Mouse (Mus musculus) R1 (cell line): ENCODE measurements around the gene Serpine3.
"Not testable (repeated sequence)": the region's sequence is repeated elsewhere in the genome, so short reads cannot be mapped to it uniquely, and the experiment has no call there.

Experiments
- DNase-seq: peaks from one replicate; pipeline ENCODE4 v3.0.0-alpha.2; 2018; ENCODE audit warnings: low read depth, low spot score

The Serpine3 gene

DNA sequence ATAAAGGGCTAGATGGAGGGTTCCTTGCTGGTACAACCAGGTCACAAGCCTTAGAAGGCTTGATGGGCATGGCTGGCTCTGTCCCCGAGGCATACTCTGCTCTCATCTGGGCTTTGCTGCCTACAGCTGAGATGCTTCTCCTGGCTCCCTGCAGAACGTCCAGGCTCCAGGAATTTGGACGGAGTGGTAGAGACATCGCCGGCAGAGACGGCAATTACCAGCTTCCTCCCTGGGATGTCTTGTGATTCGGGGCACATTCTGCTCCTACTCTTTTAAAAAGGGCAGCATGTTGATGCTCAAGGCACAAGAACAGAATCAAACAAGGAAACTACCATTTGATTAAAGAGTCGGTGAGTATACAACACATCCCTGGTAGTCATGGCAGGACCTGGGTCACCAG, at the start of gene Serpine3:
Gene Serpine3, plus strand, starts transcription at position 301 of the 400 bp plus-strand sequence.
- no peak for DNase-seq

DNA sequence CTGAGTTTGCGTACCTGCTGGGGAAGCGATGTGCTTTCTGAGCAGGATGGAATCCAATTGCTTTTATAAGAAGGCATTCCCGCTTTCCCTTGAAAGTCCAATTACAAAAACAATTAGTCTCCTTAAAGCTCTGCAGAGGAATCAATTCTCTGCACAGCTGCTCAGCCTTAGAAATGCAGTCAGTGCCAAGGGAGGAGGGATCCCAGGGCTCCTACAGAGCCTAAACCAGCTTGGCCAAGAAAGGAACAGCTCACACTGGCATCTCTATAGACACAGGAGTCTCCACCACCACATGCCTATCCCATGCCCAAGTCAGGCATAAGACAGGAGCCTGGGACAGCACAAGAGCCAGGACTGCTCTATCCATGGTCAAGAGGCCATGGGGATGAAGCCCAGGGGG, 41.1 kb upstream of the Serpine3 start:
- no peak for DNase-seq

DNA sequence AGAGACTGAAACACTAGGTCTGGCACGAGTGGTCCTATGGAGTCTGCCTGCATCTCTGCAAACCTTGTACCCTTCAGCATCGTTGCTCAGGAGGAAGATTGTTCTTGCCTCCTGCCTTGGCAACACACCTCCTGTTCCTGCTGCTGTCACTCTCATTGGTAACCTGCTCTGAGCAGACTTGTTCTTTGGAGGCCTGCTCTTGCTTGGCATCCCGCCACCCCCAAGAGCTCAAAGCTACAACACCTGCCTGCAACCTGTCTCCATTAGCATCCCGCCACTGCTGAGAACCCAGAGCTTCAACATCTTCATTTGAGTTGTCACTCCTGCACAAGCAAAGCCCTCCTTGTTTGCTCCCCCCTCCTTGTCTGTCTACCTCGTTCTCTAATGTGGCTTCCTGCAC, 35.5 kb upstream of the Serpine3 start:
- DNase-seq = no peak

DNA sequence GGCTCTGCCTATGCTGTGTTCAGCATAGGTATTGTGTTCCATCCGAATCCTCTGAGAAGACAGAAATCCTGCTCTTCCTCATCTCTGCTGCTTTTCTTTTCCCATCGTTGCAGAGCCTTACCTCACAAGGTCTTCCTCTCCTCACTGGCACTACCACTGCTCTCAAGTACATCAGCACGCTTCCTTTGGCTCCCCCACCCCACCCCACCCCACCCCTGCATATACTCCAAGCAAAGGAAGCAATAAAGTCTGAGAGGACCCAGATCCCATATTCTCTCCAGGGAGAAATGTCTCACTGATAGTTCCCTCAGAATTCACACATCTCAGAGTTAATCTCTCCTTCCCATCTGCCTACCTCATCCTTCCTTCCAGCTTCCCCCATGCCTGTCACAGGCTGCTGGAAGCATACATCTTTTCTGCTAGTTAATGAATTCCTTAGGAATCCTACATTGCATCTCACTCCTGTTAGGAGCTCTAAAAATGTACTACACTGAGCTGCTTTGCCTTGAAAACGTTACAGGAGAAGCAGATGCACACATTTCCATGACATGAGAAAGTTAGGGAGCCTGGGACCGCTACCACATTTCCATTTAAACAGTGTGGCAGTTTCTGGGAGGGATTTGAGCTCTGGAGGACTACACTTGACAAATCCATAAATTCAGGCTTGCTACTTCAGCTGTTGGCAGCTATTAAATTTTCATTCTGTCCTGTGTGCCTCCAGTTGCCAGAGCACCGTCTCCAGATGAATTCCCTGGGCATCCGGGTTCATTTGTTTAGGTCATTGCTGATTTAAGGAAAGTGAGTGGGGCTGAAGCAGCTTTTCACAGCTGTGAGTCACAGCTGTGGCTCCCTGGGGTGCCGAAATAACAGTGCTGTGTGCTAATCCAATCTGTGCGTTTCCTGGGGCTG, 25.8 kb upstream of the Serpine3 start:
- peak; percentile 11 for DNase-seq

DNA sequence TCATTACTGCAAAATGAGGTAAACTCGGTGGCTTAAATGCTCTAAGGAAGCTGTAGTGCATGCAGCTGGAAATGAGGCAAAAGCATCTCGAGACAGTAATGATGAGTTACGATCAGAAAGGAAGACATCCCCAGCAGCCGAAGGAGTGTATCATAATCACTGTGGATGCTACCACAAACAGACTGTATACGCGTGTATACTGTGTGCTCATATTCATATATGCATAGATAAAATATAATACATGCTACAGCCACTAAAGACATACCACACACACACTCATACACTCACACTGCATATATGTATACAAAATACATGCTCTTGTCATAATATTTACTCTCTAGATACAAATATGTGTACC, 25.1 kb upstream of the Serpine3 start:
- no peak for DNase-seq

DNA sequence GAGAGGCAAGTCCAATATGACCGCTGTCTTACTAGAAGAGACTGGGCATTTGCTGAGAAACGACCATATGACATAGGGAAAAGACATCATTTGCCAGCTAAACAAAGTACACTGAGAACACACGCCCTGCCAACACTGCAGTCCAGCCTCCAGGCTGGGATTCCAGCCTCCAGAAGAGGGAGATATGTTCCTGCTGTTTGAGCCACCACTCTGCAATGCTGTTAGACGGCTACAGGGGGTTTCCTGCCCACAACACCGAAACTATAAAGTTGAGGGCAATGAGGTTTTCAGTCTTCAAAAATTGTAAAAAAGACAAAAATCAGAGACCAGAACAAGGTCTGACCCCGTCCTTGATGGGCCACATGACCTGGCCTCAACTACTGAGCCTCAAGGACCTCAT, 24.4 kb upstream of the Serpine3 start:
- DNase-seq = no peak

DNA sequence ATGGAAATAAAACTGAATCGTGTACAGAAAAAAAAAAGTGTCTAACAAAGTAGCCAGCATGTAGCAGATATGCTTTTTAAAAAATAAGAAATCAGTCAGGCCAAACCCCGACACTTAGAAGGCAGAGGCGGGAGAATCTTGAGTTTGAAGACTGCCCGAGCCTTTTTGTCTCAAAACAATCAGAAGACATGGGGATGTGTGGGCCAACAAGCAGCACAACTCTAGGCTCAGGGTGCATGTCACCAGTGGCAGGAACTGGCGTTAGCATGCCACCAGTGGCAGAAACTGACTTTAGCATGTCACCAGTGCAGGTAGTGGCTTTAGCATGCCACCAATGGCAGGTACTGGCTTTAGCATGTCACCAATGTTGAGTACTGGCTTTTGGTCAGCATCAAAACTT, 23.9 kb upstream of the Serpine3 start:
- no peak for DNase-seq

DNA sequence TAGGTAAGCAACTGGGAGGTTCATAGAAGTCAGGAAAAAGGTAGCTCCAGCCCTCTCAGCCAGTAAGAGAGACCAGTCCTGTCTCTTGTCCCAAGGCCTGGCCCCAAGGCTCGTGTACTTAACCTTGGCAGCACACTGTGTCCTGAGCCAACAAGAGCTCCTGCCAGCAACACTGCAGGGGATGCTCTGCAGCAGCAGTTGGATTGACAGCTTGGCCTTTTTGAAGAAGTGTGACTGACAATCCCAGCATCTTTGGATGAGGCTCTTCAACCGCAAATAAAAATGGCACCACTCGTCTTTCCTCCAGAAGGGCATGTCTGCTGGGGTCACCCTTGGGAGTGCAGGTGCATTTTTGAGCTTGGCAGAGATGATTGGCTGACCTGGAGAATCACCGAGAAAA, 23.1 kb upstream of the Serpine3 start:
- DNase-seq = no peak

DNA sequence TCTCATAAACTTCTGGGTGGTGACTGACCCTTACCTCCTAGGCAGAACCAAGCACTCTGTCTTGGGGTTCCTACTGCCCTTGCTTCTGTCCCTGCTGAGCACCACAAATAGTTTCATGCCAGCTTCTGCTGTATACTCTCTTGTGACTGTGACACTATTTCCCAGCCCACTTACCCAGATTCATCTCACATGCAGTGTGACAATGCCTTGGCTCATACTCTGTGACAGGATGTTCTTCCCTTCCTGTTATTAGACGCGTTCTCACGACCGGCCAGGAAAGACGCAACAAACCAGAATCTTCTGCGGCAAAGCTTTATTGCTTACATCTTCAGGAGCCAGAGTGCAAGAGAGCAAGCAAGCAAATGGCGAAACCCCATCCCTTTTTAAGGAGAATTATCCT, 21.1 kb upstream of the Serpine3 start:
- not testable (repeated sequence) for DNase-seq

DNA sequence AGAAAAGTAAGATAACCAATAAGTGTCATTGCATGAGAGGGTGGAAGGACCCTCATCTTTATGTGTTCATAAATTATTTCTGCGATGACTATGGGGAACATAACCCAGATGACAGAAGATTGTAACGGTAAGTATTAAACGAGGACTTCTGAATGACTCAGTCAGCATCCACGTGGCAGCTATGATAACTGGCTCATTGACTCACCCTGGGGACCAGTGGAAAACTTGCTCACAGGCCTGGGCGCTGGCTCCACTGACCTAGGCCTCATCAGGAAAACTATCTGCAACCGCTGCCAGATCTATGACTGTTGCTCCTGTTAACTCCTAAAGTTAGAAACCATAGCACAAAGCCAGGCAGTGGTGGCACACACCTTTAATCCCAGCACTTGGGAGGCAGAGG, 15.1 kb upstream of the Serpine3 start:
- DNase-seq = no peak

DNA sequence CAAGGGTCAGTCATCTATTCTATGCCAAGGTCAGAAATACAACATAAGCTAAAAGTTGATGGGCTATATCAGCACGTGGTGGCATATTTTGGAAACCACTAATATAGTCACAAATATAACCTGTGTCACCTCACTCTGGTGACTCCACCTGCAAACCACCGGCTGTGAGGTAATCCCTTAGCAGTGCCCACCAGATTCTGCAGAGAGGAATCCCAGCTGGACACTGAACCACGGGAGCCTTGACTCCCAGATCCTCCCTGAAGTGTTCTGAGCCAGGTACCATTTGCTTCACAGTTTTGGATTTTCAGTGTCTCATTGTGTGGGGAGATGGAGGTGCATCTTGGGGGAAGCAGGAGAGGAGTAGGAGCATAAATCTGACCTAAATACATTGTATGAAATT, 13.1 kb upstream of the Serpine3 start:
- no peak for DNase-seq

DNA sequence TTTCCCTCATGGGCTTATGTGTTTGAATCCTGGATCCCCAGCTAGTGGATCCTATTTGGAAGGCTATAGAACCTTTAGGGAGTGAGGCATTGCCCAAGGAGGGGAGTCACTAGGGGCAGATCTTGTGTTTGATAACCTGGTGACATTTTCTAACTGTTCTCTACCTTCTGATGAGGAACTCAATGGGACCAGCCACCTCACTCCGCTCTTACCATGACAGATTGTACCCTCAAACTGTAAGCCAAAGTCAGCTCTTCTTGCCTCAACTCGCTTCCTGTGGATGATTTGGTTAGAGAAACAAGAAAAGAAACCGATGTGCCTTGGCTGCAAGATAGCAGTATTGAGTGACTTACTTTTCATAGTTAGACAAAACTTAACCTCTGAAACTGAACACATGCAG, 11.7 kb upstream of the Serpine3 start:
- no peak for DNase-seq

DNA sequence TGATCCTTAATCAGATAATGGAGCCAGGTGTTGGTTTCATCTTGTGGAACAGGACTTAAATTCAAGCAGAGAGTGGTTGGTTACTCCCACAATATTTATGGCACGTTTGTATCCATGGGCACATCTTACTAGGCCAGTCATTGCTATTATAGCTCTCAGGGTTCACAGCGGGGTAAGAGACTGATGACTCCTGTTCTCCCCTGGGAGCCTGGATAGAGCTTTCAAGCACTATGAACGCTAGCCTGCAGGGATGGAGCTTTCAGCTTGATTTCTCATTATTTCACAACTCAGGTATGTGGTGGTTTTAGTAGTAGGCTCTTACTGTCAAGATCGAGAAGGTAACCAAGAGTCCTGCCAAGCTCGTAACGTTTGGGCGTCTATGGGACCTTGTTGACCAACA, 7.5 kb upstream of the Serpine3 start:
- no peak for DNase-seq

DNA sequence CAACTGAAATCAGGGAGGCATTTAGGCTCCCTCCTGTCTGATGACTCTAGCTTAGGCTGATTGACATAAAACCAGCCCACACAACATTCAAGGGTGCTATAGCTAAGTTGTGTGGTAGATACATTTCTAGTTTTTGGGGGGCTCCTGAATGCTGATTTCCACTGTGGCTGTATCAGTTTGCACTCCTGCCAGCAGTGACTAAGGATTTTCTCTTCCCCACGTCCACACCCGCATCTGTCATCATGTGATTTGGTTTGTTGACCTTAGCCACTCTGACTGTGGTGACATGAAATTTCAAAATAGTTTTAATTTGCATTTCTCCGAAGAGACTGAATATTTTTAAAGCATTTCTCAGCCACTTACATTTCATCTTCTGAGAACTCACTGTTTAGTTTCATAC, 6.0 kb upstream of the Serpine3 start:
- no peak for DNase-seq

DNA sequence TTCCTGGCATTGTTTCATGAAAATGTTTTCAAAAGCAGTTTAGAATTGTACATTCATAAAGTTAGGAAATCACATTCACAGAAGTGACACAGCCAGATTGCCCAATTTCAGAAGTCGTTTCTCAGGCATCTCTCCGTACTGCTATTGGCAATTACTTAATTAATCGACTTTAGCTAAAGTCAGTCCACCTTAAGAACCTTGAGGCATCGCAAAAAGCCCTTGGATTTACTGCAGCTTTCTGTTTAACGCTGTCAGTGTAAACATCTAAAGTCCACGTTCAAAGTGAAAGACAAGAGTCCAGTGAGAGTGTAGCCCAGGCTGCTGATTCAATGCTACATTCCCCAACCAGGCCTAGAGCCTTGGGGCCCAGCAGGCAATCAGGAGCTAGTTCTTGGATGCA, 1.1 kb upstream of the Serpine3 start:
- DNase-seq = no peak

DNA sequence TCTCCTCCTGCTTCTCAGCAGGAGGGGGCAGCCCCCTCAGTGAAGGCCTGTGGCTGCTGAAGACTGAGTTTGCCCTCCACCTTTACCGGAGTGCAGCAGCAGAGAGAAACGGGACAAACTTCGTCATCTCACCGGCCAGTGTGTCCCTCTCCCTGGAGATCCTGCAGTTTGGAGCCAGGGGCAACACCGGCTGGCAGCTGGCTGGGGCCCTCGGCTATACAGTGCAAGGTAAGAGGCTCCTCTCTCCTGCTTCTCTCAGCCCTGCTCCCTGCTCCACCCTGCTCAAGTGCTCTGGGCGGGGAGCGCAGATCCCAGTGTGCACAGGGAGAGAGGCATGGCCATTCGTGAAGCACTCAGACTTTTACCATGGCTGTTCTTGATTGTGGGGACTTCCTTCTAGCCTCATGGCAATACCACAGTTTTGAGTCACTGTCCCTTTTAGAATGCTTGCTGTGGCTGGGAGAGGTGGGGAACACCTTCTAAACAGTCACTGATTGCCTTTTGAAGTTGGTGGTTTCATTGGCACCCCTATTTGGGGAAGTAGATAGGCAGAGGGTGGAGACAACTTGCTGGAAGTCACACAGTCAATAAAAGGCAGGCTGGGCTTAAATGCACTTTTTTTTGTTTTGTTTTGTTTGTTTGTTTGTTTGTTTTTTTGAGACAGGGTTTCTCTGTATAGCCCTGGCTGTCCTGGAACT, 1.7 kb downstream of the Serpine3 start:
- no peak for DNase-seq

DNA sequence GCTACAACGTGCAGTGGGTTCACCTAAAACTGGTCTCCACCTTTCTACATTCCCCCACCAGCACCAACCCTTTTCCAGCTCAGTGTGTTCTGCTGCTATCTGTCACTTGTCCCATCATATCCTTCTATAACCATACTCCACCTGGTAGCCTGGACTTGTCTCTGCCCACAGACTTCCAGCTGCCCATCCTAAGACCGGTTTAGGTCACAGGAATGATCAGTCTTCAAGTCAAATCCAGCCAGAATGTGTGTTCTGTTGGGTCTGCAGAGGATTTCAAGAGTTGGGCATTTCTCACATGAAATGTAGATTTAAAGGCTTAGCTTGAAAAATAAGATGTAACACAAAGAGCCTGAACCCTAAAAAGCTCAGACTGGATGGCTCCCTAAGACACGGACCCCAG, 10.2 kb downstream of the Serpine3 start:
- DNase-seq = no peak

DNA sequence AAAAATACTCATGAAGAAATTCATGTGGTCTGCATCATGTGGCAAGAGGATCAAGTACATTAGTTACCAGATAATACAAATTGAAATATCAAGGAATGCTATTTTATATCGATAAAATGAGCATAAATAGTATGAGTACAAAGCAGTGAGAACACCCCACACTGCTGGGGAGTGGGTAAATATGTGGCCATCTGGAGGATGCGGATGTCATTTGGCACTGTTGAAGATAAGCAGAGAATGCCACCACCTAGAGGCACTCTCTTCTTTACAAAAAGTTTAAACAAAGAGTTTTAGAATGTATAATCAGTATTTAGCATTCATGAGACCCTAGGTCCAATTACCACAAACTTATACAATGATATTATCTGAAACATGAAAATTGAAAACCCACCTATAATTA, 54.7 kb downstream of the Serpine3 start:
- no peak for DNase-seq

DNA sequence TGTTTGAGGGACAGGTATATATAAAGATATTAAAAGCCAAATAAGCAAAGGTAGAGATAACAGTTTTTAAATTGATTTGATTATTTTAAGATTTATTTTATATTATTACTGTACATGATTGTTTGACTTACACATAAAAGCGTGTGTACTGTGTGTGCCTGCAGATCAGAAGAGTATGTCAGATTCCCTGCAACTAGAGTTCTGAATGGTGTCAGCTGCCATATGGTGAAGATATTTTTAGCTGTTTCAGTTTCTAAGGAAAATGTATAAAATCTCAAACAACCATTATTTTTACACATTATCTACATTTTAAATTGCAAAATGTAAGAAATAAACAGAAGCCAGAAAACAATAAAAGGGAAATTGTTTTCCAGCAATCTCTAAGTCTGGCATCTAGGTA, 58.2 kb downstream of the Serpine3 start:
- no peak for DNase-seq

DNA sequence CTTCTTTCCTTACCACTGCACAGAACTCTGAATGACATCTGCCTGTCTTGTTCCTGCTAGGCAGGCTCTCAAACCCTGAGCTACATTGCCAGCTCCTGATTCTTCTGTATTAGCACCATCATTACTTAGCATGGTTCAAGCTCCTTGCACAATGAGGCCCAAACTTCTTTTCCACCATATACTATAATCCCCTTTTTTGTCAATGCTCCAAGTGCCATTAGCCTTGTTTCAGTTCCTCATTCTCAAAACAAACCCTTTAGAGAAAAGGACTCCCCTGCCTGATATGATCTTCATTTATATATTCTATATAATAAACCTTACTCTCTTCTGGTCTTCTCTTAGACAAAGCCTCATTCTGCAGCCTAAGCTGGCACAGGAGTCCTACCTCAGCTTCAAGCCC, 61.1 kb downstream of the Serpine3 start:
- no peak for DNase-seq

DNA sequence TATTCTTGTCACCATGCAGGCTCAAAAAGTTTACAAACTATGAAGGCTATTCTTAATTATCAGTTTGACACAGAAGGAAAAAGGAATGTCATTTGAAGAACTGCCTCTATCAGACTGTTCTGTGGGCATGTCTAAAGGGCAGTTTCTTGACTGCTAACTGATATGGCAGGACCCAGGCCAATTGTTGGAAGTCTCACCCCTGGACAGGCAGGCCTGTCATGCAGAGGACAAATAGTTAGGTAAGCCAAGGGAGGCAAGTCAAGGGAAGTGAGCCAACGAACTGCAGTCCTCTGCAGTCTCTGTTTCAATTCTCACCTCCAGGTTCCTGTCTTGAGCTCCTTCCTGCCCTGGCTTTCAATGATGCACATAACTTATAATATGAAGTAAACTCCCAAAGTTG, 68.4 kb downstream of the Serpine3 start:
- no peak for DNase-seq

DNA sequence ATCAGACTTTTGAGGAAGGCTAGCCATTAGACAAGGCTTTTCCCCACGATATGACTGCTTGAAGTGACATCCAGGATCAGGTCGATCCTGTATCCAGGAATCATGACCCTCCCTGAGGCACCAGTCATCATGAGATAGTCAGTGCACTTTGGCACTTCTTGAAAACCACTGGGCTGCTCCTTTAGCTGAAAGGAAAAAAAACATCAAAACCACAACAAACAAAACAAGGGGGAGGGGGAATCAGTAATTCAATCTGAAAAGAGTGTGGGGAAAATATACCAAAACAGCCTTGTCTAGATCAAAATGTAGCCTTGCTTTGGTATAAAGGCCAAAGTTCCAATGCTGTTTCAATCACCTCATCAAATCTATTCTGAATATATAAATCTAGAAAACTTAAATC, 70.2 kb downstream of the Serpine3 start:
- no peak for DNase-seq

DNA sequence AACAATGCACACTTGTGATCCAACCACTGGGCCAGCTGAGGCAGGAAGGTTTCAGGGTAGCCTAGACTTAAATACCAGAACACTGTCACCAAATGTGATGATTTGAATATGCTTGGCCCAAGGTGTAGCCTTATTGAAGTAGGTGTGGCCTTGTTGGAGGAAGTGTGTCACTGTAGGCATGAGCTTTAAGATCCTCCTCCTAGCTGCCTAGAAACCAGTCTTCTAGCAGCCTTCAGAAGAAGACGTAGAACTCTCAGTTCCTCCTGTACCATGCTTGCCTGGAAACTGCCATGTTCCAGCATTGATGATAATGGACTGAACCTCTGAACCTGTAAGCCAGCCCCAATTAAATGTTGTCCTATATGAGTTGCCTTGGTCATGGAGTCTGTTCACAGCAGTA, 72.2 kb downstream of the Serpine3 start:
- peak; percentile 30 for DNase-seq
